Mouse (Mus musculus) cerebellum, postnatal 25 days (tissue): ENCODE measurements at regions not wholly inside any gene's neighbourhood (a gene's known extent, or its start where the extent isn't known, plus 50 kb on each side); places are given as distances from the start of the nearest gene placed in this dataset.

ENCODE experiments used
- DNase-seq, 2 experiments: peaks; one replicate each; pipeline ENCODE4 v3.0.0; 2021; ENCODE audit warnings: mixed read lengths in 2 of 2

- no peak for DNase-seq
Measured at GRCm38 (mm10) chr9:25374161-25374560, 107.2 kb upstream of the Eepd1 start.

DNA sequence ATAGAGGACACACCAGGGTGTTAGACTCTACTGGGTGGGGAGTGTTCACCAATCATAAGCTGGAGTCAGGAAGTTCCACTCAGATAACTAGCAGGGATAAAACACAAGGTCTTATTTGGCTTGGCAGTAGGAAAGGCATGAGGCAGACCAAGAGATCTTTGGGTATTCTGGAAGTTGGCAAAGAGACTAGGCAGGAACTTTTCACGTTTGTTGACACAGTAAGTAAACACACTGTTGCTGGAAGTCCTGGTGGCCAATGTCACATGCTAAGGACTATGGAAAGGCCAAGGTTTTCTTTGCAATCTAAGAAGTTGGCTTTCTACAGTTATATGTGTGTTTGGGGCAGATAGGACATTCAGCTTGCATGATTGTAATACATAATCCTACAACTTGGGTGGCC lies 105.1 kb upstream of the Eepd1 start:
- no peak for DNase-seq

- peak in 1 of 2 experiments; percentile 15 for DNase-seq
Measured at GRCm38 (mm10) chr9:25377771-25378747, 103.3 kb upstream of the Eepd1 start.

DNA sequence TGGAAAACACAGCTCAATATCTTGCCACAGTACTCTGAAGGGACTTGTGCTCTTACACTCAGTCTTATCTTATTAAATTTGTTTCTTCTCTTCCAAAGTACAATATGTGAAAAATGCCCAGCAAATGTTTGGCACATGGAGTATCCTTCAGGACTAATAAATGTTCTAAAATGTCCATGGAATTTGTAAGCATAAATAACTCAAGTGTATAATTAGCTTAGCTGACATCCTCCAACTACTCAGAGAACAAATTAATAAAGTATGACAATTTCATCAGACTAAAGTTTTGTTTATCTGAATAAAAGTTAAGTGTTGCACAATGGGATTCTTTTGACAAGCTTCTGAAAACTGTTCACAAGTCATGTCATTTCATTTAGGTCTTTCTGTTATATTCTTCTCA lies 96.0 kb upstream of the Eepd1 start:
- DNase-seq: no peak

GRCm38 (mm10) chr9:25387876-25388650 lies 93.3 kb upstream of the Eepd1 start:
- DNase-seq: no peak

GRCm38 (mm10) chr9:25389351-25389750 lies 92.0 kb upstream of the Eepd1 start:
- DNase-seq: no peak

DNA sequence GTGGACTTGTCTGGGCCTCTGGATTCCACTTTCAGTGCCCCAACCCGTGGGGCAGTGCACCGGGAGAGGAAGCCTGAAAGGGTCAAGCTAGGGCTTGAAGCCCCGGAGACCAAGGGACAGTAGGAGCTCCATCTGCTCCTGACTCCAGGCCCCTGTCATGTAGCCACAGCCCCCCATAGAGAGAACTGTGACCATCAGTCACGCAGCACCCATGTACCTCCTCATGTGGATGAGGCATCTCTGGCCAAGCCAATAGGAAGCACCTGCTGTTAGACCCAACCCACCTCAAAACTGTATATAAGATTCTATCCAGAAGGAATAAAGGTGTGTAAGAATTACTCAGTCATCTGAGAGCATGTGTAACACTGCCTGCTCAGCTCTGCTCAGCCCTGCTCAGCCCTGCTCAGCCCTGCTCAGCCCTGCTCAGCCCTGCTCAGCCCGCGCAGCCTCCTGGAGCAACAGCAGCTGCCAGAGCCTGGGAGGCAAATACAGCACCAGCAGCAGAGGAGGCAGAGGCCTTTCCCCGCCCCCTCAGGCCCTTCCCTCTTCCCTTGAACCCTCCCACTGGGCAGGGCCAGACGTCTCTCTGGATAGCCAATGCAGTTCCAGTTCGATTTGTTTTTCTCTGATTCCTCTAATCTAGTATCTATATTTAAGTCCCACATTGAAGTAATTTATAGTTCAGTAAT lies 80.6 kb upstream of the Eepd1 start:
- DNase-seq: no peak

- DNase-seq: no peak
Measured at GRCm38 (mm10) chr9:25405848-25406247, 75.5 kb upstream of the Eepd1 start.

DNA sequence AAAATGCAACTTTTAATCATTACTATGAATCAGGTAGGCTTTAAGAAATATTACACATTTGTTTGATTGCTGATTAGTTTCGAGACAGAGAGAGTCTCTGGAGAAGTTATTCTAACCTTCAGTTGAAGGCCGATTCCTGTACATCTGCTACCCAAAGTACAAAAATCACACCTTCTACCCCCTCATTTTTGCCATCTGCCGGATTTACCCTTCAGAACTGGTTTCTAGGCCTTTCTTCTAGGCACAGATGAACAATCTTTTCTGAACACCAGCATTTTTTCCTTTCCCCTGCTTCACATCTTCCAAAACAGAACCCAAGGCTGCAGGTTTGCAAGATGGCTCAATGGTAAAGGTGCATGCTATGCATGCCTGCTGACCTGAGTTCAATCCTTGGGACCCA lies 72.8 kb upstream of the Eepd1 start:
- no peak for DNase-seq

GRCm38 (mm10) chr9:25409729-25410128 lies 71.6 kb upstream of the Eepd1 start:
- no peak for DNase-seq

DNA sequence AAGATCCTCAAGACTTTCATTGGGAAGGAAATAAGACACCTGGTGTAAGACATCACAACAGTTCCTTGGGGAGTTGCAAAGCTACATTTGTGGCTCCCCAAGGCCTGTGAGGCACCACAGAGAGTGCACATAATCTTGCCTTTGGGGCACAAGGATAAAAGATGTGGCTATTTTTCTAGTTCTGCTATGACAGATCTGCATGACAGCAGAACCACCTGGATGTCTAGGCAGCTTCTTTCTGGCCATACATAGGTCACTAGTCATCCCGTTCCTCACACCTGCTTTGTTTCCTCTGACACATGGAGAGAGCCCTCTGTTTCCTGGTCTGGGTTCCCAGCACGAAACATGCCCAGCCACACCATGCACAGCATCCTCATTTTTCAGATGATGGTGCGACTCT lies 67.5 kb upstream of the Eepd1 start:
- no peak for DNase-seq

DNA sequence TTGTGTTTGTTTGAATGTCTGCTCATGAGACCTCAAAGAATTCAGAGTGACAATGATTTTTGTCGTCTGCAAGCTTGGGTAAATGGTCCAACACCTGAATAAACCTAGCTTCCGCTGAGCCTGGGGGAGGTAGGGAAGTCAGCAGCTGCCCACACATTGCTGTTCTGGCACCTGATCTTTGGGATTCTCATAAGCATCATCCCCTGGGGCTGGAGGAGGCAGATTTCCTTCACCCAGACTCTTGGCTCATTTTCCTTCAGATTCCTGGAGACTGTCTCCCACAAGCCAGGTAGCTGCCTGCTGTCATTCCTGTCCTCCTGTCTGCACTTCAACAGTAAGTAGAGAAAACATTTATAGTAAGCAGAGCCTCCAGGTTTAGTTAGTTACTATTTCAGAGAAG lies 67.0 kb upstream of the Eepd1 start:
- DNase-seq: no peak

- DNase-seq: no peak
Measured at GRCm38 (mm10) chr9:25426941-25427340, 54.4 kb upstream of the Eepd1 start.

DNA sequence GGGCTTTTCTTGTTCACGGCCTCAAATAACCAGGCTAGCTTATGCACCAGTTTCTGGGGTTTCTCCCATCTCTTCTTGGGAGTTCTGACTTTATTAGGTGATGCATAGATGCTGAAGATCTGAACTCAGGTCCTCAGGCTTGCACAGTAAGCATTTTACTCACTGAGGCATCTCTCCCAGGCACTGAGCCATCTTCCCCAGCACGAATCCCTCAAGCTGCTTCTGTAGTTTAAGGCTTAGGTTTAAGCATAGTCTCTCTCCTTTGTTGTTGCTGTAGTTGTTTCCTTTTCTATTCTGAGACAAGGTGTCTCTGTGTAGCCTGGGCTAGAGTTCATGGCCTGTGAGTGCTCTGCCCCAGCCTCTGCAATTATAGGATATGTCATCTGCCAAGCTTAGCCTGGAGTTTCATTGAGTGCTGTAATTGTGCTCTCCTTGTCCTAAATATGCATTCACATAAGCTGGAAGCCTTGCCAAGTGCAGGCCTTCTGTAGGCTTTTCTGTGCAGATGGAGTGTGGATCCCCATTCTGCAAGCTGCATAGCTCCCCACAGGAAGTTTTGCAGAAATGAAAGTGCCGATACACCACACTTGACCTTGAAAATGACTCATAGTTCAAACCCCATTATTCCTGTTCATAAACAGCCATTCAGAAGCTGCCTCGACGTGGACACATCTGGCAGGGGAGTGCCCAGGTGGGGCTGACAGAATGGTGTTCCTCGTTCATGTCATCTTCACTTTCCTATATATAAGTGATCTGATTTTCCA lies 51.7 kb upstream of the Eepd1 start:
- no peak for DNase-seq
